Mouse (Mus musculus) intestine, embryonic 14.5 days (tissue): Measurements from ENCODE around the gene Olfr323. TPM values are rescaled to one million over a fixed set of nuclear protein-coding genes. Genes with fewer than 3 reads are reported as not detected.

Source experiments
- ATAC-seq: fragments of 200-750 bp; cut with Nextera tagmentation; replicated peaks from 2 replicates; pipeline ENCODE4 v1.8.0; 2017; ENCODE audit warnings: low read depth, moderate number of reproducible peaks, moderate TSS enrichment, moderate library complexity; ENCODE audit not compliant: low FRiP score, low TSS enrichment
- DNase-seq: peaks from one replicate; pipeline ENCODE4 v3.0.0-alpha.2; 2018; ENCODE audit warnings: low spot score
- H3K27ac ChIP-seq: fragments of 300-500 bp; sonication (generic); 2 replicates; pipeline ENCODE4 v1.5.1; 2014; ENCODE audit warnings: low read depth, mild to moderate bottlenecking, control low read depth
- H3K27me3 ChIP-seq: fragments of 300-500 bp; sonication (generic); replicated peaks from 2 replicates; pipeline ENCODE4 v1.6.1; 2014; ENCODE audit warnings: low read length, control low read depth; ENCODE audit not compliant: control insufficient read depth, insufficient read depth
- H3K36me3 ChIP-seq: fragments of 300-500 bp; sonication (generic); 2 replicates; pipeline ENCODE4 v1.6.1; 2014; ENCODE audit warnings: low read length, control low read depth; ENCODE audit not compliant: control insufficient read depth, insufficient read depth
- H3K4me1 ChIP-seq: fragments of 300-500 bp; sonication (generic); replicated peaks from 2 replicates; pipeline ENCODE4 v1.6.1; 2014; ENCODE audit warnings: low read length, control low read depth, mixed read lengths; ENCODE audit not compliant: control insufficient read depth, insufficient read depth
- H3K4me2 ChIP-seq: fragments of 300-500 bp; sonication (generic); 2 replicates; pipeline ENCODE4 v1.6.1; 2014; ENCODE audit warnings: low read length
- H3K4me3 ChIP-seq: fragments of 300-500 bp; sonication (generic); 2 replicates; pipeline ENCODE4 v1.5.1; 2014; ENCODE audit warnings: low read depth, low read length, control low read depth, mixed read lengths
- H3K9ac ChIP-seq: fragments of 300-500 bp; sonication (generic); 2 replicates; pipeline ENCODE4 v1.6.1; 2014; ENCODE audit warnings: mild to moderate bottlenecking, low read length
- H3K9me3 ChIP-seq: fragments of 300-500 bp; sonication (generic); 2 replicates; pipeline ENCODE4 v1.6.1; 2016; ENCODE audit warnings: low read length, control low read depth; ENCODE audit not compliant: control insufficient read depth
- WGBS: fragments of 180-500 bp; shearing (Covaris S2); extraction: QIAGEN DNeasy Blood & Tissue Kit; methylation state at CpG from one replicate; pipeline ENCODE4 v1.1.7; 2014; 5-methylcytosine and 5-hydroxymethylcytosine counted together
- polyA plus RNA-seq: library from polyadenylated mRNA; unstranded; fragments of >200 nt; fragmentation: Nextera tagmentation; extraction: Ambion mirVana; gene quantifications from 2 replicates; pipeline ENCODE4 v1.2.1, GENCODE M21; 2014

Olfr323 gene
- polyA plus RNA-seq, result 0.12 TPM in 1 of 2 replicates, not detected in the other

DNA sequence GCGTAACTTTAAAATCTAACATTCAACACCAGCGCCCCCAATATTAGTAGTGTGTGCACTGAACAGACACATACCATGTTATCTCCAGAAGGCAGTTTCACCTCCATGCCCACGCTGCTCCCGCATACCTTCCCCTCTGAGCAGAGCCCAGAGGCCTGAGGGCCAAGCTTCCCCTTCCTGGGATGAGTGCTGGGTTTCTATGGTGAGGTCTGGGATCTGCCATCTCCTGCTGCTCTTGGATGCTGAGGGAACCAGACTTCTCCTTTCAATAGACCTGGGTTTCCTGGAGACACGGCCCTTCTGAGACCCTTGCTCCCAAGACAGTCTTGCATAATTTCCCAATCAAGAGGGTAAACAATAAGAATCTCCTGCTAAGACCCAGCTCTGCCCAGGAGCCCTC, at the start of gene Olfr323:
TSS of gene Olfr323 (minus strand) at position 101 of the 400 bp plus-strand sequence.
- no peak within 1 kb of the TSS for H3K9ac ChIP-seq
- H3K27me3 ChIP-seq, result no peaks in the 10 kb centered on the region
- H3K27ac ChIP-seq, result no peak within 1 kb of the TSS
- H3K4me2 ChIP-seq, result no peak within 1 kb of the TSS
- no peaks in the 10 kb centered on the region for H3K9me3 ChIP-seq
- H3K36me3 ChIP-seq, result no peaks in the 10 kb centered on the region
- WGBS, result 79% methylated on average over 5 of the region's 5 CpGs
- H3K4me1 ChIP-seq, result no peaks in the 10 kb centered on the region
- DNase-seq (no peak), ATAC-seq (no peak)
- H3K4me3 ChIP-seq, result no peak within 1 kb of the TSS

DNA sequence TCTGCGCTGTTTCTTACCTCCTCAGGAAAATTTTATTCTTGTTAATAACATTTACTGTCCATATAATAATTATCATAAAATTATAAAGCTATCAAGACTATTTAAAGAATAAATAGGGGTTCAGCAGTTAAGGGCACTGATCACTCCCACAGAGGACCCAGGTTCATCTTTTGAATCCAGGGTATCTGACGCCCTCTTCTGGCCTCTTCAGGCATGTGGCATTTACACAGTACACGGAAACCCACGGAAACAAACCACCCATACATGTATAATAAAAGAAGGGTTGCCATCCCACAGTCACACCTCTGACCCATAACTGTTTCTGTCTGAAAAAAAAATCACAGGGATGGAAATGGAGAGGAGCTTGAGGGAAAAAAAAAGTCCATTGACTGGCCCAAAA, 41.5 kb upstream of the Olfr323 start:
- Histone ChIP-seq H3K4me3 (no peak overlapping the region), H3K9ac (no peak overlapping the region), H3K4me2 (no peak overlapping the region), H3K36me3 (no peaks in the 10 kb centered on the region), H3K4me1 (no peaks in the 10 kb centered on the region), H3K27me3 (no peaks in the 10 kb centered on the region), H3K27ac (no peak overlapping the region), H3K9me3 (no peaks in the 10 kb centered on the region)
- DNase-seq, result no peak
- no peak for ATAC-seq
- WGBS, result 57% methylated on average over 4 of the region's 4 CpGs

DNA sequence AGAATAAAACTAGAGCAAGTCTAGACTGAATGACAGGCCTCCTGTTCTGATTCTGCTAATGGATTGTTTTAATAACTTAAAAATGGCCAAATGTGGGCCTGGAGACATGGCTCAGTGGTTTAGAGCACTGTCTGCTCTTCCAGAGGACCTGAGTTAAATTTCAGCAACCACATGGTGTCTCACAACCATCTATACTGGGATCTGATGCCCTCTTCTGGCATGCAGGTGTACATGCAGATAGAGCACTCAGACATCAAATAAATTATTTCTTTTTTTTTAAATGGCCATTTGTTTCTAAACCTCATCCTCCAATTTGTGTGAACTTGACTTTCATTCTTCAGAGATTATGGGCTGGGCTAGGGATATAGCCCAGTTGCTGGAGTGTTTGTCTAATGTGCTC, 39.0 kb upstream of the Olfr323 start:
- H3K9me3 ChIP-seq, result no peaks in the 10 kb centered on the region
- no peak for ATAC-seq
- no peaks in the 10 kb centered on the region for H3K27me3 ChIP-seq
- no peak overlapping the region for H3K9ac ChIP-seq
- H3K4me3 ChIP-seq, result no peak overlapping the region
- H3K4me1 ChIP-seq, result no peaks in the 10 kb centered on the region
- no peak for DNase-seq
- no peak overlapping the region for H3K27ac ChIP-seq
- H3K36me3 ChIP-seq, result no peaks in the 10 kb centered on the region
- H3K4me2 ChIP-seq, result no peak overlapping the region

DNA sequence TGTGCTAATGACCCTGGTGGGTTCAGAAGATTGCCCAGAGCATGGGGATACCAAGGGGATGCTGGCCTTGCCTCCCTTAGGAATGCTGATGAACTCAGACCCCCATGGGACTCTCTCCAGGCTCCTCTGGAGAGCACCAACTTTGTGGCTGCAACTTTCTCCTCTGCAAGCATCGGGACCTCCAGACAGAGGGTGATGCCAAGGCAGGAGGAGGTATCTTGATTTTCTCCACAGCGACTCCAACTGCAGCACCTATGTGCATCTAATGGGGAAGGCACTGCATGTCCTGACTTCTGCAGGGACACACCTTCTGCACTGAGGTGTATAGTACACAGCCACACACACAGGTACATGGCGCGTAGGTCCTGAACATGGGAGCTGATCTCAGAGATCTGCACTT, 28.3 kb upstream of the Olfr323 start, which contains the start of gene Olfr322:
TSS of gene Olfr322 (plus strand) at position 187 of the 400 bp plus-strand sequence.
- 76% methylated on average over 4 of the region's 4 CpGs for WGBS
- H3K4me3 ChIP-seq, result no peak within 1 kb of the TSS
- no peaks in the 10 kb centered on the region for H3K4me1 ChIP-seq
- no peaks in the 10 kb centered on the region for H3K9me3 ChIP-seq
- H3K27ac ChIP-seq, result no peak within 1 kb of the TSS
- DNase-seq (no peak), ATAC-seq (no peak)
- no peaks in the 10 kb centered on the region for H3K36me3 ChIP-seq
- no peaks in the 10 kb centered on the region for H3K27me3 ChIP-seq
- no peak within 1 kb of the TSS for H3K9ac ChIP-seq
- H3K4me2 ChIP-seq, result no peak within 1 kb of the TSS

DNA sequence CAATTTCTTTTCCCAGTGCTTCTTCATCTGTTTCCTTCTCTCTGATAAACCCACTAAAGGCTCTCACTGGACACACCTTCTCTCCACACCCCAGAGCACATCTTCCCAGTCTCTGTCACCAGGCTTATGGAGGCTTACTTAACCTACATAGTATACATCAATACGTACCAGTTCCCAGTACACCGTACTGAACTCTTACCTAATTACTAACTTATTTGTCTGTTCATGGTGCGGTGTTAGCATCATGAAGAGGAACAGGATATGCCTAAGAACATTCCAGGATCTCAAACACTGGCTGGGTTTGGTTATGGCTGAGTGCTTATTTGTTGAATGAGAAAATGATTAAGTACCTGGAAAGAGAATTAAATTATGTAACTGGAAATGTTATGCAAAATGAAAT, 24.9 kb upstream of the Olfr323 start:
- H3K4me1 ChIP-seq, result no peaks in the 10 kb centered on the region
- no peaks in the 10 kb centered on the region for H3K9me3 ChIP-seq
- 86% methylated on average over 3 of the region's 3 CpGs for WGBS
- H3K36me3 ChIP-seq, result no peaks in the 10 kb centered on the region
- no peak overlapping the region for H3K4me3 ChIP-seq
- H3K27ac ChIP-seq, result no peak overlapping the region
- H3K9ac ChIP-seq, result no peak overlapping the region
- no peak overlapping the region for H3K4me2 ChIP-seq
- no peaks in the 10 kb centered on the region for H3K27me3 ChIP-seq
- DNase-seq (no peak), ATAC-seq (no peak)

DNA sequence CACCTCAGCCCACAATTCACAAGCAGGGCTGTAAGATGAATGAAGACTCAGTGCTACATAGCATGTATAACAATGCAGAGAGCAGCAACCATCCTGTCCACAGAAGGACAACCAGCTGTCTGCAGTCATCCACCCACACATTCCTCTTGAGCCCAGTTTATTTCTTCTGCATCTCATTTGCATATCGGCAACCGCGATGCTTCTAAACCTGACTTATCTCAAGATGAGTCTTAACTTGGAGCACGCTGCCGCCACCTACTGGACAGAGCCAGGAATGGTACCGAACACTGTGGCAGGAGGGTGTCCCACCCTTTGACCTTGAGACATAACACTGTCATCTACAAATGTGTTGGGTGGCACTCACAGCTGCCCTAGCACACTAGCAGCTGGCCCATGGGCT, 13.0 kb upstream of the Olfr323 start:
- H3K9me3 ChIP-seq, result no peaks in the 10 kb centered on the region
- H3K4me1 ChIP-seq, result peaks cover 6% of the 10 kb centered on the region; the same call in 1 of the 2 replicates
- ATAC-seq (no peak), DNase-seq (peak; percentile 61)
- H3K27me3 ChIP-seq, result peaks cover 11% of the 10 kb centered on the region; the same call in 1 of the 2 replicates
- no peak overlapping the region for H3K4me3 ChIP-seq
- H3K36me3 ChIP-seq, result no peaks in the 10 kb centered on the region
- 42% methylated on average over 6 of the region's 6 CpGs for WGBS
- no peak overlapping the region for H3K27ac ChIP-seq
- no peak overlapping the region for H3K9ac ChIP-seq
- H3K4me2 ChIP-seq, result no peak overlapping the region

DNA sequence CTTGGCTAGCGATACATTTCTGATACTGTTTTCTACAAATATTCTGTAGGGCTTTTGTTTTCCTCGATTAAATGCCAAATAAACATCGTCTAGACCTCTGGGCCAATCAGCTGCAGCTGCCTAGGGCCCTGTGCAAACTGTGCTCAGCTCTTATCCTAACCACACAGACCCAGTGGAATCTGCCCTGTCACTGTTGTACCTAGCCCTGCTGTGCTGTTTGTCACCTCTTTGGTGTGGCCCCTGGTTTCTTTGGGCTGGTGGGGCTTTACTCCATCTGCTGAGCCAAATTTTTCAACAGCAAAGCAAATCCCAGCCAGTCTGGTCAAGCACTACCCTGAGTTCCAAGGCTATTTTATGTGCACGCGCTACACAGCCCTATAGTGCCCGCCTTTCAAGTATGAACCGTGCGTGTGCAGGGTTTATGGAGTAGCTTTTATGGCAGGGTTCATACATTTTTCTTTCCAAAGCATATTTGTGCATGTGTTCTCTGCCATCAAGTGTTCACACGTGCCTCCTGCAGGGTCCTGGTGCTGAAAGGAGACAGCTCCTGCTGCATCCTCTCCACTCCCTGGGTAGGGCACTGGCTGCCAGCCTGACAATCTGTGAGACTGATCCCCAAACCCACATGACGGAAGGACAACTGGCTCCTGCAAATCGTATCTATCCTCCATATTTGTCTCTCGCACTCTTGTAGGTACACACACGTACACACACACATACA, 11.5 kb upstream of the Olfr323 start:
- no peak overlapping the region for H3K9ac ChIP-seq
- H3K4me1 ChIP-seq, result peaks cover 6% of the 10 kb centered on the region; the same call in 1 of the 2 replicates
- ATAC-seq (no peak), DNase-seq (no peak)
- no peak overlapping the region for H3K4me2 ChIP-seq
- H3K27me3 ChIP-seq, result peaks cover 14% of the 10 kb centered on the region; the same call in 1 of the 2 replicates
- no peaks in the 10 kb centered on the region for H3K9me3 ChIP-seq
- no peak overlapping the region for H3K27ac ChIP-seq
- H3K36me3 ChIP-seq, result no peaks in the 10 kb centered on the region
- H3K4me3 ChIP-seq, result no peak overlapping the region
- 83% methylated on average over 13 of the region's 13 CpGs for WGBS

DNA sequence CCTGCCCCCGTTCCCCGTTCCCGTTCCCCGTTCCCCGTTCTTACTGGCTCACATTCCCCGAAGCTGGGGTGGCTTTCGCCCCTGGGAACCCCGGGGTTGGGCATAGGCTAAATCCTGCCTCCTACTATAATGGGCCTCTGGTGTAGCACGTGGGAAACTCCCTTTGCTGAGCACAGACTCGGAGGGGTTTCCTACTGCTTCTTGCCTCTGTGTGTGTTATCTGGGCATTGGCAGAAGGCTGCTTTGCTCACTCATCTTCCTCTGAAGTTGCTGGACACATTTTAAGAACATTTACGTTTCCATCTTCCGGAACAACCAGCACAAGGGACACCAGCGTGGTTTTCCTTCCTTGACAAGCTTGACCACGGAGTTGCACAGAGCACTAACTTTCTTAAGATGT, 10.8 kb upstream of the Olfr323 start:
- DNase-seq, result no peak
- no peak overlapping the region for H3K9ac ChIP-seq
- H3K4me2 ChIP-seq, result peak overlapping the region; percentile 67
- no peak overlapping the region for H3K4me3 ChIP-seq
- peaks cover 6% of the 10 kb centered on the region; the same call in 1 of the 2 replicates for H3K4me1 ChIP-seq
- H3K27ac ChIP-seq, result no peak overlapping the region
- no peak for ATAC-seq
- peaks cover 14% of the 10 kb centered on the region; the same call in 1 of the 2 replicates for H3K27me3 ChIP-seq
- WGBS, result 31% methylated on average over 14 of the region's 14 CpGs
- H3K9me3 ChIP-seq, result no peaks in the 10 kb centered on the region
- no peaks in the 10 kb centered on the region for H3K36me3 ChIP-seq
